Mouse (Mus musculus) forebrain, embryonic 15.5 days (tissue): ENCODE measurements around the gene Tcf3. TPM values are rescaled to one million over a fixed set of nuclear protein-coding genes. Genes with fewer than 3 reads are reported as not detected.

Experiments used
- ATAC-seq: fragments of 200-750 bp; cut with Nextera tagmentation; replicated peaks from 2 replicates; pipeline ENCODE4 v1.8.0; 2017; ENCODE audit warnings: mild to moderate bottlenecking, moderate TSS enrichment, moderate library complexity
- H3K27ac ChIP-seq: fragments of 300-500 bp; sonication (generic); replicated peaks from 2 replicates; pipeline ENCODE4 v1.5.1; 2015; ENCODE audit warnings: mild to moderate bottlenecking, inconsistent platforms
- H3K27me3 ChIP-seq: fragments of 300-500 bp; sonication (generic); 2 replicates; pipeline ENCODE4 v1.6.1; 2015; ENCODE audit warnings: inconsistent platforms
- H3K36me3 ChIP-seq: fragments of 300-500 bp; sonication (generic); 2 replicates; pipeline ENCODE4 v1.6.1; 2015; ENCODE audit warnings: mild to moderate bottlenecking, inconsistent platforms
- H3K4me1 ChIP-seq: fragments of 300-500 bp; sonication (generic); 2 replicates; pipeline ENCODE4 v1.6.1; 2015; ENCODE audit warnings: inconsistent platforms
- H3K4me2 ChIP-seq: fragments of 300-500 bp; sonication (generic); replicated peaks from 2 replicates; pipeline ENCODE4 v1.6.1; 2015; ENCODE audit warnings: mild to moderate bottlenecking, inconsistent platforms
- H3K4me3 ChIP-seq: fragments of 300-500 bp; sonication (generic); 2 replicates; pipeline ENCODE4 v1.5.1; 2015; ENCODE audit warnings: mild to moderate bottlenecking, inconsistent platforms
- H3K9ac ChIP-seq: fragments of 300-500 bp; sonication (generic); replicated peaks from 2 replicates; pipeline ENCODE4 v1.6.1; 2015; ENCODE audit warnings: mild to moderate bottlenecking, inconsistent platforms
- H3K9me3 ChIP-seq: fragments of 300-500 bp; sonication (generic); 2 replicates; pipeline ENCODE4 v1.6.1; 2016; ENCODE audit warnings: inconsistent platforms
- WGBS: fragments of 180-500 bp; shearing (Covaris S2); methylation state at CpG from one replicate; pipeline ENCODE4 v1.1.7; 2015; ENCODE audit warnings: mixed read lengths; 5-methylcytosine and 5-hydroxymethylcytosine counted together
- polyA plus RNA-seq: library from polyadenylated mRNA; unstranded; fragments of >200 nt; fragmentation: Nextera tagmentation; extraction: Ambion mirVana; gene quantifications from 2 replicates; pipeline ENCODE4 v1.2.1, GENCODE M21; 2015

Gene Tcf3
- polyA plus RNA-seq, 1 experiment from 2014 or later: 85.2 TPM

DNA sequence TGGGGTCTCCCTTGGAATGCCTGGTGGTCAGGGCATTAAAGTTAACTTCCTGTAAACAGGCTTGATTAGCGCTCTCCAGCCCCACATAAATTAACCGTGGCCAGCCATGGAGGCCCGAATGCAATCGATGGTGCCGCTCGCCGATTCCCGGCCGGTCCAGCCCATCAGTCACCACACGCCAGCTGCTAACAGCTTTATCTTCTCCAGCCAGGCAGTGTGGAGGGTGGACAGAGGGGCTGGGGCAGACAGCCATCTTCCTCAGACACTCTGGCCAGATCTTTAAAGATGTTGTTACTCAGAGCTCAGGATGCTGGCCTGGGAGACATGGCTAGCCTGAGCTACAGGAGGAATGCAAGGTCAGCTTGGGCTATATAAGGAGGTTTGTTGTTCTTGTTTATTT, 20.2 kb upstream of the Tcf3 start:
- Histone ChIP-seq H3K4me1 (no peaks in the 10 kb centered on the region), H3K27ac (no peak overlapping the region), H3K4me3 (no peak overlapping the region), H3K9me3 (no peaks in the 10 kb centered on the region), H3K27me3 (peaks cover 4% of the 10 kb centered on the region; the same call in 1 of the 2 replicates), H3K36me3 (no peaks in the 10 kb centered on the region), H3K9ac (no peak overlapping the region), H3K4me2 (no peak overlapping the region)
- 87% methylated on average over 10 of the region's 10 CpGs for WGBS
- ATAC-seq: no peak

DNA sequence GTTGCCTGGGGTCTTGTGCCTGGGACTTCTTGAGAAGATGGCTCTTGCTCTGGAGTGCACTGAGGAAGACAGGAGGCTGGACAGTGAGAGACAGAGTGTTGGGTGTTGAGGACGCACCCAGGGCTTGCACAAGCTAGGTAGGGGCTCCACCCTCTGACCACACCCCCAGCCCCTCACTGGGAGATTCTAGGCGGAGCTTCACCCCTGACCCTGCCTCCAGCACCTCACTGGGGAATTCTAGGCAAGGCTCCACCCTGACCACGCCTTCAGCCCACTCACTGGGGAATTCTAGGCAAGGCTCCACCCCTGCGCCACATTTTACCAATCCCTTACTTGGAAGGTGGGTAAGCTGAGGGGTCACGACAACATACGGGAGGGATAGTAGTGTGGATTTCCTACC, 17.2 kb upstream of the Tcf3 start:
- no peak overlapping the region for H3K27ac ChIP-seq
- no peak for ATAC-seq
- peaks cover 3% of the 10 kb centered on the region; the same call in 1 of the 2 replicates for H3K4me1 ChIP-seq
- no peak overlapping the region for H3K4me3 ChIP-seq
- no peak overlapping the region for H3K4me2 ChIP-seq
- H3K27me3 ChIP-seq: peaks cover 9% of the 10 kb centered on the region; the same call in 1 of the 2 replicates
- 13% methylated on average over 6 of the region's 6 CpGs for WGBS
- no peaks in the 10 kb centered on the region for H3K36me3 ChIP-seq
- H3K9ac ChIP-seq: no peak overlapping the region
- H3K9me3 ChIP-seq: no peaks in the 10 kb centered on the region

DNA sequence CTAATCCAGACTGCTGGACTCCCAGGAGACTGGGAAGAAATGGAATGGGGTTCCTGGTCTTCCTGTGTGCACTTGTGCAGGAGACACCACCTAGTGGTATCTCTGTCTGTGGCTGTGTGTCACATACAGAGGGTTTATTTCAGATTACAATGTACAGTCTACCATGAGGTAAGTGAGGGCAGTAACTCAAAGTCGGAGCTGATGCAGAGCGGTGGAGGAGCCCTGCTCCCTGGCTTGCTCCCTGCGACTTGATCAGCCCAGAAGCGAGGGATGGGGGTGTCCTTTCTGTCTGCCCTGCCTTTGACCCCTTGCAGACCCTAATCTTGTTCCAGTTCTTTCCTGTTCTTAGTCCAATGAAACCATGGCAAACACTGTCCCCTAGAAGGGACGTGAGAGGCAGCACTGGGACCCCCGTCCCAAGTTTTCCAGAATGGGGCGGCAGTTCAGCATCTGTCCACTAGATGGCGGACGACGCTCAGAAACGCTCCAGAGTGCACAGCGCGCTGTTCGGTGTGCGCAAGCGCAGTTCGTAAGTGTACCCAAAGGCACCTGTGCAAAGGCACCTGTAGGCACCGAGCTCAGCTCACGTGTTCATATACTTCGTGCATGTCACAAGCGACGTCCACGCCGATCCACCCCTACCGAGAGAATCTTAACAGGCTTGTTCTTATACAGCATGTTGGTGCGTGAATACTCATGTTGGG, 12.6 kb upstream of the Tcf3 start:
- Histone ChIP-seq H3K9ac (no peak overlapping the region), H3K4me1 (peaks cover 7% of the 10 kb centered on the region; the same call in 1 of the 2 replicates), H3K27ac (no peak overlapping the region), H3K4me3 (peak overlapping the region; percentile 22), H3K27me3 (peaks cover 9% of the 10 kb centered on the region; the same call in 1 of the 2 replicates), H3K9me3 (no peaks in the 10 kb centered on the region), H3K36me3 (no peaks in the 10 kb centered on the region), H3K4me2 (peak overlapping the region; percentile 41)
- peak; percentile 81 for ATAC-seq
- 7% methylated on average over 26 of the region's 26 CpGs for WGBS

DNA sequence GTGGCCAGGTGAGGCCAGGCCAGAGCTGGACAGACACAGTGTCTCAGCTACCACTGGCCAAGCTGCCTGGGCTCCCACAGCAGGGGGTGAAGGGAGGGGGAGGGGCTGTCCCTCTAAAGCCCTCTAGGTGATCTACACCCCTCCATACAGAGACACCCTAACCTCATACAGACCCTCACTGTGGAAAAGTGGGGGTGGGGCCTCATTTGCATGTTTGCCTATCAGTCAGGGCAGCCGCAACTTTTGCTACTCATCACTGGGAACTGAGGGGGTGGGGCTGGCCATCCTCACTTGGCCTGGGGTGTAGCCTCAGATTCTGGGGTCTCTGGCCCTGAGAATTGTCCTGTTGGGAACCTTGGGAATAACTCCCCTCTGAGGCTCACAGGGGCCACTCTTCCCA, 11.6 kb upstream of the Tcf3 start:
- no peak overlapping the region for H3K27ac ChIP-seq
- H3K36me3 ChIP-seq: no peaks in the 10 kb centered on the region
- peaks cover 6% of the 10 kb centered on the region; the same call in 1 of the 2 replicates for H3K27me3 ChIP-seq
- H3K9me3 ChIP-seq: no peaks in the 10 kb centered on the region
- no peak overlapping the region for H3K4me3 ChIP-seq
- H3K4me2 ChIP-seq: no peak overlapping the region
- no peak for ATAC-seq
- H3K4me1 ChIP-seq: peaks cover 7% of the 10 kb centered on the region; the same call in 1 of the 2 replicates
- H3K9ac ChIP-seq: no peak overlapping the region
- WGBS: 32% methylated on average over 1 of the region's 1 CpGs

DNA sequence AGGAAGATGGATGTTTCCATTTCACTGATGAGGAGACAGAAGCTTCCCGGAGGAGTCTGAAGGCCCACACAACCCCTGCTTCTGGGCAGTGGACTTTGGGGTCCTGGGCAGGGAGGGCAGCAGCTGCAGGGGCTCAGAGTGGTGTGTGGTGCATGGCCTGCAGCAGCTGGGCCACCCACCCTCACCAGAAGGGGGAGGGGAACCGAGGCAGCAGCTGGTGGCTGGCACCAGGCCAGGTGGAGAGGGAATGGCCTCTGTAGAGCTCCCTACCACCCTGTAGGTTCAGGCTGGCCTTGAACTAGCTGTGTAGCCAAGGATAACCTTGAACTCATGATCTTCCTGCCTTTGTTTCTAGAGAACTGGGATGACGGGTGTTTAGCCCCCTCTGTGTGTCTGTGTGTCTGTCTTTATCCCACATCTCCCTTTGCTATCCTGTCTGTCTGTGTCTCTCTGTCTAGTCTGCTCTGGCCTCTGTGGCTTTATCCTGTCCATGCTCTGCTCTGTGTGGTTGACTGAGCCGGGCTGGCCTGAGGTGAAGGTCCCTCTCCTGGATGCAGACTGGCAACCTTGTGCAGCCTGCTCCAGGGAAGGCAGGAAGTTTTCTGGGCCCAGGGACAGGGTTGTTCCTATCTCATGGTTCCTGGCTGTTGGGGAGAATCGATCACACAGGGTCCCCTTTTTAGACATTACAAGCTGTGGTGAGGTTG, 11.0 kb upstream of the Tcf3 start:
- Histone ChIP-seq H3K36me3 (no peaks in the 10 kb centered on the region), H3K9ac (no peak overlapping the region), H3K27me3 (peaks cover 6% of the 10 kb centered on the region; the same call in 1 of the 2 replicates), H3K4me3 (no peak overlapping the region), H3K4me1 (peaks cover 7% of the 10 kb centered on the region; the same call in 1 of the 2 replicates), H3K9me3 (no peaks in the 10 kb centered on the region), H3K27ac (no peak overlapping the region), H3K4me2 (no peak overlapping the region)
- ATAC-seq: no peak
- 52% methylated on average over 5 of the region's 5 CpGs for WGBS

DNA sequence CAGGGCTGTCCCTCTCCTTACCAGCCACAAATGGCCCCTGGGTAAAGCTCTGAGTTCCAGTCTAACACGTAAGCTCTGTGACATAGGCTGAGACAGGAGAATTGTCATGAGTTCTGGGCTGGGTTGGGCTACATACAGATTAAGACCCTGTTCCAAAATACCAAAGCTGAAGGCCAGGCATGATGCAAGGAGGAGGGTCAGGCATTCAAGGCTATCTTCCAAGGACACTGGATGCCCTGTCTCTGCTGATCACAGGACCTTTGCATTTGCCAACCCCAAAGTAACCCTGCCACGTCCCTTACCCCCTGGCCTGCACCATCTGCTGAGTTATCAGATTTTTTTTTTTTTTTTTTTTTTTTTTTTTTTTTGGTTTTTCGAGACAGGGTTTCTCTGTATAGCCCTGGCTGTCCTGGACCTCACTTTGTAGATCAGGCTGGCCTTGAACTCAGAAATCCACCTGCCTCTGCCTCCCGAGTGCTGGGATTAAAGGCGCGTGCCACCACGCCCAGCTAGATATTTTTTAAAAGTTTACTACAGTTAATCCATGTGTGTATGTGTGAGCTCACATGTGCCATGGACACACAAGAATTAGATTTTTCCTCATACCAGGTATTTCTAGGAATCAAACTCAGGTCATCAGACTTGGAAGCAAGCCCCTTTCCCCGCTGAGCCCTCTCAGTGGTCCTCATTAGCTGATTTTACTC, 10.3 kb upstream of the Tcf3 start:
- Histone ChIP-seq H3K4me2 (no peak overlapping the region), H3K9me3 (no peaks in the 10 kb centered on the region), H3K4me1 (peaks cover 7% of the 10 kb centered on the region; the same call in 1 of the 2 replicates), H3K36me3 (no peaks in the 10 kb centered on the region), H3K27me3 (peaks cover 6% of the 10 kb centered on the region; the same call in 1 of the 2 replicates), H3K9ac (no peak overlapping the region), H3K4me3 (no peak overlapping the region), H3K27ac (no peak overlapping the region)
- no peak for ATAC-seq
- 87% methylated on average over 7 of the region's 8 CpGs for WGBS

DNA sequence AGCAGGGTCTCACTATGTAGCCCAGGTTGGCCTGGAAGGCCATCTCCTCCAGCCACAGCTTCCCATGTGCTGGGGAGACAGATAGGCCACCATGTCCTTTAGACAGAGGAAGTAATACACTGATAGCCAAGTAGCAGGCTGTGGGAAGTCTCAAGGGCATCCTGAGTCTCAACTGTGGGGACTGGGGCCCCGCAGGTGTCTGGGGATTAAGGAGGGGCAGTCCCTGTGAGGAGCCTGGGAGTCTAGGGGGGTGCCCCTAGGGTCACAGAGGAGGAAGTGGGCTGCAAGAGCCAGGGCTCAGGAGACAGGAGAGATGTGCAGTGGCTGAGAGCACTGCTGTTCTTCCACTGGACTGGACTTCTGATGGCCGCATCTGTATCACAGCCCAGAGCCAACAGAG, 9.5 kb upstream of the Tcf3 start:
- no peaks in the 10 kb centered on the region for H3K9me3 ChIP-seq
- no peak overlapping the region for H3K27ac ChIP-seq
- no peak for ATAC-seq
- no peak overlapping the region for H3K4me3 ChIP-seq
- H3K9ac ChIP-seq: no peak overlapping the region
- H3K4me1 ChIP-seq: peaks cover 7% of the 10 kb centered on the region; the same call in 1 of the 2 replicates
- H3K4me2 ChIP-seq: no peak overlapping the region
- no peaks in the 10 kb centered on the region for H3K36me3 ChIP-seq
- H3K27me3 ChIP-seq: peaks cover 6% of the 10 kb centered on the region; the same call in 1 of the 2 replicates
- WGBS: 54% methylated on average over 2 of the region's 2 CpGs

DNA sequence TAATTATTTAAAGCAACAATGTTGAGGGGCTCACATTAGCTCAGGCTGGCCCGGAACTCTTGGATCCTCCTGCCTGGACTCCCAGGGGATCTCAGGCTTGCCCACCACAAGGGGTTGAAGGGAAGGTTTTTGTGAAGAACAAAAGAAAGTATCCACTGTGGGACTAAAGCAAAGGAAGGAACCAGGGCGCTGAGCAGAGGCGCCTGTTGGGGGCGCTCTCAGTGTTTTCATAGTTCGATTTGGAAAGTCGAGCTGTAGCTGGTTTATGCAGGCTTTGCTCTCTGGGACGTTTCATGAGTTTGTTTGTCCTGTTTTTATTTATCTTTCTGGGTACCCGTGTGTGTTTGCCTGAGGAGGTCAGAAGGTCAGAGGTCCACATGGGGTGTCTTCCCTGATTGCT, 8.2 kb upstream of the Tcf3 start:
- peaks cover 6% of the 10 kb centered on the region; the same call in 1 of the 2 replicates for H3K27me3 ChIP-seq
- H3K9me3 ChIP-seq: no peaks in the 10 kb centered on the region
- H3K9ac ChIP-seq: no peak overlapping the region
- 74% methylated on average over 8 of the region's 8 CpGs for WGBS
- no peaks in the 10 kb centered on the region for H3K36me3 ChIP-seq
- H3K4me3 ChIP-seq: no peak overlapping the region
- no peak overlapping the region for H3K27ac ChIP-seq
- H3K4me2 ChIP-seq: no peak overlapping the region
- ATAC-seq: no peak
- H3K4me1 ChIP-seq: peaks cover 7% of the 10 kb centered on the region; the same call in 1 of the 2 replicates

DNA sequence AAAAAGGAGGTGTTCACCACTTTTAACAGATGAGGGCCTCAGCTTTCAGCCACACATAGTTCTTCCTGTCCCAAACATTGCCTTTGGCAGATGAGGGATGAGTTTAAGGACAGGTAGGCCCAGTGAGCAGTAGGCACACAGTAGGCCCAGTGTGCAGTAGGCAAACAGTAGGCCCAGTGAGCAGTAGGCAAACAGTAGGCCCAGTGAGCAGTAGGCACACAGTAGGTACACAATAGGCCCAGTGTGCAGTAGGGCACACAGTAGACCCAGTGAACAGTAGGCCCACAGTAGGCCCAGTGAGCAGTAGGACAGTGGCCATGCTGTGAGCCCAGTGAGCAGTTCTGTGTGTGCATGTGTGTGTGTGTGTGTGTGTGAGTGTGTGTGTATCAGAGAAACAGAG, 6.6 kb upstream of the Tcf3 start:
- ATAC-seq: no peak
- Histone ChIP-seq H3K4me1 (0 out of 2 replicates have a peak, but pooled peaks cover 8% of the 10 kb centered on the region), H3K9me3 (no peaks in the 10 kb centered on the region), H3K4me3 (no peak overlapping the region), H3K27ac (no peak overlapping the region), H3K27me3 (no peaks in the 10 kb centered on the region), H3K36me3 (no peaks in the 10 kb centered on the region), H3K9ac (no peak overlapping the region), H3K4me2 (no peak overlapping the region)

DNA sequence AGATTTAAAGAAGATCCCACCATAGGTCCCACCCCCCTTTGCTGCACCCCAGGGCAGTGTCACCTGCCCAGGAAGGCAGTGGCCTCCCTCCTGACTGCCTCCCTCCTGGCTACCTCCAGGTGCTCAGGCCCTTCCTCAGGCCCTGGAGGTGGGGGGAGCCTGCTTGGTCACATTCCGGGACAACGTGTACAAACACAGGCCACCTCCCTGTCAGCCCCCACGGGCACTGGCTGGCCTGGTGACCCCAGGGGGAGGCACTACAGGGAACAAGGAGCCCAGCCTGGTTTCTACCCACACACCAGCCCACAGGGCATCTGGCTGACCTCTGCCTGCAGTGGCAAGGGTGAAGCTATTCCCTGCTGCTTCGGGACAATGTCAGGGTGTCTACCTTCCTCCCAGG, 4.5 kb upstream of the Tcf3 start:
- H3K36me3 ChIP-seq: no peaks in the 10 kb centered on the region
- no peak overlapping the region for H3K9ac ChIP-seq
- H3K4me1 ChIP-seq: 0 out of 2 replicates have a peak, but pooled peaks cover 3% of the 10 kb centered on the region
- H3K9me3 ChIP-seq: no peaks in the 10 kb centered on the region
- no peak overlapping the region for H3K27ac ChIP-seq
- no peak for ATAC-seq
- no peak overlapping the region for H3K4me3 ChIP-seq
- WGBS: 82% methylated on average over 4 of the region's 4 CpGs
- no peaks in the 10 kb centered on the region for H3K27me3 ChIP-seq
- H3K4me2 ChIP-seq: no peak overlapping the region

DNA sequence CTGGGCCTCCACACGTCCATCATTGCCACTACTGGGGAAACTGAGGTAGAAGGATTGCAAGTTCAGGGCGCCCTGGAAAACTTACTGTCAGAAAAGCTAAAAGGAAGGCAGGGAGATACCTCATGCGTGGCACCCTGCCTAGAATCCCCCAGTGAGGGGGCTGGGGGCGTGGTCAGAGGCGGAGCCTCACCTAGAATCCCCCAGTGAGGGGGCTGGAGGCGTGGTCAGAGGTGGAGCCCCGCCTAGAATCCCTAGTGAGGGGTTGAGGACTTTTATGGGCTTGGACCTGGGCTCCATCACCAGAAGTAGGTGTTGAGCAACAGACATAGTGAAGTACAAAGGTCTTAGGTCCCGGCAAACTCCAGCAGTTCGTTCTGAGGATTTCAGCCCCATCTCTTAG, 2.8 kb upstream of the Tcf3 start:
- Histone ChIP-seq H3K9me3 (no peaks in the 10 kb centered on the region), H3K27ac (no peak overlapping the region), H3K9ac (no peak overlapping the region), H3K27me3 (no peaks in the 10 kb centered on the region), H3K4me3 (no peak overlapping the region), H3K36me3 (no peaks in the 10 kb centered on the region), H3K4me1 (peaks cover 17% of the 10 kb centered on the region), H3K4me2 (no peak overlapping the region)
- WGBS: 16% methylated on average over 9 of the region's 9 CpGs
- ATAC-seq: no peak

DNA sequence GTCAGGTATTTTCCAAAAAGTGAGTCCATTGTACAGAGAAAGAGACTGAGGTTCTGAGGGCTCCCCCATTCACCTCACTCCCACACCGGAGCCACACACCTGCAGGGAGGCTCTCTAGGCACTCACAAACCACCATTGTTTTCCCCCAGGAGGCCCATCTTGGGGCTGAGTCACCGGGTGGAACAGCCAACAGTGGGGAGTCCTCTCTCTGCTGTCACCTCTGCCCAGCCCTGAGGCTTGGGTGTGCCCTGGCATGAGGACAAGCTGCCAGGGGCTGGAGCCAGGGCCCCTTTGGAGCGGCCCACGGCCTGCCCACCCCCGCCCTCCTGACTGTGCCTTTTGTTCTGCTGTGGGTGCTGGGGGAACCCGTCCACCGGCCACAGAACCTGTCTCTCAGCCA, 2.3 kb upstream of the Tcf3 start:
- no peak for ATAC-seq
- Histone ChIP-seq H3K9ac (no peak overlapping the region), H3K4me3 (no peak overlapping the region), H3K9me3 (no peaks in the 10 kb centered on the region), H3K4me1 (peaks cover 22% of the 10 kb centered on the region), H3K36me3 (no peaks in the 10 kb centered on the region), H3K27me3 (no peaks in the 10 kb centered on the region), H3K4me2 (no peak overlapping the region), H3K27ac (no peak overlapping the region)
- WGBS: 29% methylated on average over 7 of the region's 7 CpGs
